Mouse (Mus musculus): Measurements from ENCODE around the gene Tmem141. TPM values are rescaled to one million over a fixed set of nuclear protein-coding genes. Genes with fewer than 3 reads are reported as not detected.

Tmem141 gene
- 10 to 100 TPM; 22.1 to 24.6 TPM for total RNA-seq (2021)

- intact Hi-C loops (cut with DNase I): no loop called here
- peak; percentile 91 to 93 for DNase-seq
Observed at GRCm38 (mm10) chr2:25621229-25622200, at the start of gene Tmem141. Tmem141 (minus strand) TSS chr2:25622005.

- intact Hi-C loops (cut with DNase I): no loop called here
- no peak for DNase-seq
Observed at GRCm38 (mm10) chr2:25666516-25666915, 44.7 kb upstream of the Tmem141 start.

- intact Hi-C loops (cut with DNase I): no loop called here
- no peak for DNase-seq
Observed at GRCm38 (mm10) chr2:25664125-25664524, 42.3 kb upstream of the Tmem141 start.

- intact Hi-C loops (cut with DNase I): no loop called here
- peak; percentile 55 to 72 for DNase-seq
Observed at GRCm38 (mm10) chr2:25663511-25663910, 41.7 kb upstream of the Tmem141 start.

GRCm38 (mm10) chr2:25661245-25661970 is 39.6 kb upstream of the Tmem141 start:
- peak; percentile 12 to 22 for DNase-seq
- intact Hi-C loops (cut with DNase I): no loop called here

- intact Hi-C loops (cut with DNase I): no loop called here
- peak; percentile 26 to 33 for DNase-seq
Observed at GRCm38 (mm10) chr2:25660279-25660678, 38.5 kb upstream of the Tmem141 start.

- intact Hi-C loops (cut with DNase I): no loop called here
- DNase-seq: no peak
Observed at GRCm38 (mm10) chr2:25657652-25658051, 35.8 kb upstream of the Tmem141 start, which contains the start of gene Lcn5. Lcn5 (plus strand) TSS chr2:25657952.

GRCm38 (mm10) chr2:25657246-25657645 is 35.4 kb upstream of the Tmem141 start:
- DNase-seq: peak; percentile 34 to 40
- intact Hi-C loops (cut with DNase I): no loop called here

GRCm38 (mm10) chr2:25656691-25657090 is 34.9 kb upstream of the Tmem141 start:
- peak; percentile 65 to 66 for DNase-seq
- intact Hi-C loops (cut with DNase I): no loop called here

GRCm38 (mm10) chr2:25654502-25654901 is 32.7 kb upstream of the Tmem141 start:
- no peak for DNase-seq
- intact Hi-C loops (cut with DNase I): no loop called here

GRCm38 (mm10) chr2:25652902-25653301 is 31.1 kb upstream of the Tmem141 start, which contains the start of gene Lcn8:
Lcn8 (plus strand) TSS chr2:25653120.
- intact Hi-C loops (cut with DNase I): no loop called here
- no peak for DNase-seq

- intact Hi-C loops (cut with DNase I): no loop called here
- peak; percentile 35 to 71 for DNase-seq
Observed at GRCm38 (mm10) chr2:25639890-25640289, 18.1 kb upstream of the Tmem141 start.

- intact Hi-C loops (cut with DNase I): no loop called here
Observed at GRCm38 (mm10) chr2:25634046-25634445, 12.2 kb upstream of the Tmem141 start.

GRCm38 (mm10) chr2:25633616-25634015 is 11.8 kb upstream of the Tmem141 start:
- DNase-seq: no peak
- intact Hi-C loops (cut with DNase I): no loop called here

More at GRCm38 (mm10) chr2:25634046-25634445, 12.2 kb upstream of the Tmem141 start:
- DNase-seq: no peak

- no peak for DNase-seq
- intact Hi-C loops (cut with DNase I): no loop called here
Observed at GRCm38 (mm10) chr2:25628738-25629137, 6.9 kb upstream of the Tmem141 start.

GRCm38 (mm10) chr2:25627811-25628210 is 6.0 kb upstream of the Tmem141 start, which contains the start of gene Fcna:
Fcna (minus strand) TSS chr2:25628030.
- intact Hi-C loops (cut with DNase I): no loop called here
- no peak for DNase-seq

- no peak for DNase-seq
- intact Hi-C loops (cut with DNase I): no loop called here
Observed at GRCm38 (mm10) chr2:25625986-25626385, 4.2 kb upstream of the Tmem141 start.

- intact Hi-C loops (cut with DNase I): no loop called here
- DNase-seq: no peak
Observed at GRCm38 (mm10) chr2:25620852-25621228, 965 bp downstream of the Tmem141 start.

- DNase-seq: no peak
- intact Hi-C loops (cut with DNase I): no loop called here
Observed at GRCm38 (mm10) chr2:25620386-25620785, 1.4 kb downstream of the Tmem141 start.

GRCm38 (mm10) chr2:25617578-25617977 is 4.2 kb downstream of the Tmem141 start, which contains the start of gene Ccdc183:
Ccdc183 (minus strand) TSS chr2:25617678.
- intact Hi-C loops (cut with DNase I): no loop called here
- no peak for DNase-seq

GRCm38 (mm10) chr2:25616398-25616797 is 5.4 kb downstream of the Tmem141 start:
- intact Hi-C loops (cut with DNase I): no loop called here
- DNase-seq: no peak

Measured in heart, postnatal 10 days (tissue).